Mouse (Mus musculus): ENCODE measurements around the gene S100a3. TPM values are rescaled to one million over a fixed set of nuclear protein-coding genes. Genes with fewer than 3 reads are reported as not detected.

Gene S100a3
- polyA plus RNA-seq, 1 experiment: 0.23 TPM

DNA sequence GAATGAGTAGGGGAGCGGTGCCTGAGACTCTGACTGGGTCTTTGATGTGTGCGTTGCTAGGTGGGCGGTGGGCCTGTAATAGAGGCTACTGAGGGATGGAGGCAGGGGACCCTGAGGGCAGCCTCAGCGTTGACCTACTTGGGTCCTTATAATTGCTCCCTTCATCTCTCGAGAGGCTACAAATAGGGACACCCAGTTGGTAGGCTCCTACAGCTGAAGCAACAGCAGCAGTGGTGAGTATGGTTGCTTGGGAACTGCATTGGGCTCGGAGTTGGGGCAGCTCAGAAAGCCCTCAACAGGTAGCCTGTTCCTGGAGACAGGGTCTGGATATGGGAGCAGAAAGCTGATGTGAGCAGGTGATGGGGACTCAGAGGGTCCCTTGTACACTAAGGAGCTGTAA lies 39.7 kb downstream of the S100a3 start:
- Histone ChIP-seq H3K27ac (ENCODE audit: insufficient read depth, low read depth, low read length) (no peak overlapping the region), H3K4me3 (ENCODE audit: insufficient read depth, low read depth, low read length) (no peak overlapping the region), H3K27me3 (replicated peaks; ENCODE audit: control insufficient read depth, insufficient read depth, low read length) (no peaks in the 10 kb centered on the region), H3K36me3 (ENCODE audit: control insufficient read depth, insufficient read depth, low read length) (no peaks in the 10 kb centered on the region), H3K4me1 (ENCODE audit: control insufficient read depth, insufficient read depth, low read length) (0 out of 2 replicates have a peak, but pooled peaks cover 3% of the 10 kb centered on the region)
- TF ChIP-seq POLR2A (IDR thresholded peaks at IDR 0.05; ENCODE audit: low read depth, low read length) (no peak), CTCF (conservative IDR thresholded peaks at IDR 0.05; ENCODE audit: insufficient read depth, insufficient read length, low read depth, low read length) (no peak)
- WGBS: 84% methylated on average over 6 of the region's 6 CpGs
- DNase-seq: no peak

DNA sequence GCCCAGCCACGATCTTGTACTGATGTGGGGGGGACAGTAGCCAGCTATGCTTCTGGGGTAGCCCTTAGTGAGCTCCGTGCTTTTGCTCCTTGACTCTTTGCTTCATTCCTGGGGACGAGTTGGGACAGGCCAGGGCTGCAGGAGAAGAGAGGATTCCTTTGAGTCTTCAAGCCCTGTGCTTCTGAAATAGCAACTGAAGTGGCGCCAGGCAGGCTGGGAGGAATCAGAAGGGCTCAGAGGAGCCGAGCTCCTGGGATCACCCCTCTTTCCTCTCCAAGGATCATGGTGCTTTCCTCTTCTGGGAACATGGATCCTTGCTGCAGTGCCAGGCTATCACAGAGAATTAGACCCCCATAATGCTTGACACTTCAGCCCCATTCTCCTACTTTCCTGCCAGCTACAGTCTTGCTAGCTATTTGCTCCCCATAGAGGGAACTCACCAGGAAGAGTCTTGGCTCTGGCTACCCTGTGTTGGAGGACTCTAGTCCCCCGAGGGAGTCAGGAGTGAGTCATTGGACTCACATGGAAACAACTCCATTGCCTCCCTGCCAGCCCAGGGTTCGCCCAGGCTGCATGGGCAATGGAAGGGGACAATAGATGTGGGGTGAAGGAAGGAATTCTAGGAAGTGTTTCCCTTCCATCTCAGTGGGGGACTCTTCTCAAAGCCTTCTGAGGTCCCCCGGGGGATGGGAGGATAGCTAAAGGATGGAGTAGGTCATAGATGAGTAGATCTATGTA lies 40.2 kb downstream of the S100a3 start:
- Histone ChIP-seq H3K36me3 (ENCODE audit: control insufficient read depth, insufficient read depth, low read length) (no peaks in the 10 kb centered on the region), H3K4me3 (ENCODE audit: insufficient read depth, low read depth, low read length) (no peak overlapping the region), H3K27me3 (replicated peaks; ENCODE audit: control insufficient read depth, insufficient read depth, low read length) (no peaks in the 10 kb centered on the region), H3K4me1 (ENCODE audit: control insufficient read depth, insufficient read depth, low read length) (0 out of 2 replicates have a peak, but pooled peaks cover 3% of the 10 kb centered on the region), H3K27ac (ENCODE audit: insufficient read depth, low read depth, low read length) (no peak overlapping the region)
- no peak for DNase-seq
- WGBS: 76% methylated on average over 8 of the region's 8 CpGs
- TF ChIP-seq POLR2A (IDR thresholded peaks at IDR 0.05; ENCODE audit: low read depth, low read length) (no peak), CTCF (conservative IDR thresholded peaks at IDR 0.05; ENCODE audit: insufficient read depth, insufficient read length, low read depth, low read length) (no peak)

DNA sequence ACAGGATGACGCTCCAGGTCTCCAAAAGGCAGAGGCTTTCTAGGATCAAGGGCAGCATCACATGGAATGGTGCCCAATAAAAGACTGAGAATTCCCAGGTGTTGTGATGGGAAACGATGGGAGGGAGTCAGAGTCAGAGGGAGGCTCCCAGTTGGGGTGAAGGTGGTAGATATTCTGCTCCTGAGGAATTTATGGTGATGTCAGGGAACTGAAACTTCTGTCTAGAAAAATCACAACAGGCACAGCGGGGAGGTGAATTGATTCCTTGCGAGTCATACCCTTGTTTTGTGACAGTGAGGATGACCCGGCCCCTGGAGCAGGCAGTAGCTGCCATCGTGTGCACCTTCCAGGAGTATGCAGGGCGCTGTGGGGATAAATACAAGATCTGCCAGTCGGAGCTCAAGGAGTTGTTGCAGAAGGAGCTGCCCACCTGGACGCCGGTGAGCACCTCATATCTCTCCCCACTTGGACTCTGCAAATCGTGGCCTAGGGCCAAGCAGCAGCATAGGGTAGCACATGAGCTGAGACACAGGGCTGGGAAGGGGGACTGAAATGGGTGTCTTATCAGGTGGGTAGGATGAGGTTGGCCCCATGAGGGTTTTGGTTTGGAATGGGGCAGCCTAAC lies 41.2 kb downstream of the S100a3 start, which contains the start of gene Gm42674:
TSS of gene Gm42674 (plus strand) at position 419 of the 625 bp plus-strand sequence.
- Histone ChIP-seq H3K27ac (ENCODE audit: insufficient read depth, low read depth, low read length) (no peak within 1 kb of the TSS), H3K36me3 (ENCODE audit: control insufficient read depth, insufficient read depth, low read length) (no peaks in the 10 kb centered on the region), H3K4me1 (ENCODE audit: control insufficient read depth, insufficient read depth, low read length) (0 out of 2 replicates have a peak, but pooled peaks cover 3% of the 10 kb centered on the region), H3K4me3 (ENCODE audit: insufficient read depth, low read depth, low read length) (no peak within 1 kb of the TSS), H3K27me3 (replicated peaks; ENCODE audit: control insufficient read depth, insufficient read depth, low read length) (no peaks in the 10 kb centered on the region)
- no peak for DNase-seq
- TF ChIP-seq POLR2A (IDR thresholded peaks at IDR 0.05; ENCODE audit: low read depth, low read length) (no peak), CTCF (conservative IDR thresholded peaks at IDR 0.05; ENCODE audit: insufficient read depth, insufficient read length, low read depth, low read length) (no peak)
- WGBS: 82% methylated on average over 11 of the region's 11 CpGs

DNA sequence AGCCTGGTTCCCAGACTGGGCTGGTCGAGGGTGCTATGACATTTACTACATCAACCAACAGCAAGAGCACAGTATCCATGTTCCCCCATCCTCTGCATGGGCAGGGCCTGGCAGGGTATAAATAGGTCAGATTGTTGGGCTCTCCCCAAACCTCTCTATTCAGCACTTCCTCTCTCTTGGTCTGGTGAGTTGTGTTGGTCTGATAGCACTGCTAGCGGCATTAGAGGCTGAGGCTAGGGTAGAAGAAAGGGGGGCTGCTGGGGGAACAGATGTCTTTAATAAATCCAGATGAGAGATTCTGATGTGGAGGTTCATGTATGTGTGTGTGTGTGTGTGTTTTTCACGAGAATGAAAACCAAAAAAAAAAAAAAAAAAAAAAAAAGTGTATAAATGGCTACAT lies 43.2 kb downstream of the S100a3 start, which contains the start of gene S100a4:
TSS of gene S100a4 (plus strand) at position 149 of the 400 bp plus-strand sequence.
- H3K27me3 ChIP-seq (replicated peaks; ENCODE audit: control insufficient read depth, insufficient read depth, low read length): no peaks in the 10 kb centered on the region
- no peaks in the 10 kb centered on the region for H3K36me3 ChIP-seq (ENCODE audit: control insufficient read depth, insufficient read depth, low read length)
- H3K4me1 ChIP-seq (ENCODE audit: control insufficient read depth, insufficient read depth, low read length): 0 out of 2 replicates have a peak, but pooled peaks cover 3% of the 10 kb centered on the region
- H3K4me3 ChIP-seq (ENCODE audit: insufficient read depth, low read depth, low read length): no peak within 1 kb of the TSS
- DNase-seq: no peak
- H3K27ac ChIP-seq (ENCODE audit: insufficient read depth, low read depth, low read length): 0 out of 2 replicates have a peak within 1 kb of the TSS, but pooled peaks have one; percentile 33
- TF ChIP-seq CTCF (conservative IDR thresholded peaks at IDR 0.05; ENCODE audit: insufficient read depth, insufficient read length, low read depth, low read length) (no peak), POLR2A (IDR thresholded peaks at IDR 0.05; ENCODE audit: low read depth, low read length) (no peak)
- 57% methylated on average over 3 of the region's 3 CpGs for WGBS

DNA sequence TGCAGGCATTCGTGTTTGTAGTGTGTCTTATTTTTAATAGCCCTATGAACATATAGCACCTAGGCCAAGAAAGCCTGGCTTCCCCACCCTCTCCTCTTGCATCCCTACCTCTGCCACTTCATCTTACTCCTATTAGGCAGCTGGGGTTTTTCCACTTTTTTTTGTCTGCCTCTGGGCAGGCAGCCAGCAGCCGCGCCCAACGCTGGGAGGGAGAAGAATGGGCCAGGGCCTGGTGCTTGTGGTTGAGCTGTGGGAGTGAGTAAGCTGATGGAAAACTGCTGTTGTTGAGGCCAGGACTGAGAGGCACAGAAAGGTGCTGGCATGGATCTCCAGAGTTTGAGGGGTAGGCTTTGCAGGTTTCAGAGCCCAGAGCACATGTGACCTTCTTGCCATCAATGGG lies 44.0 kb downstream of the S100a3 start:
- H3K4me1 ChIP-seq (ENCODE audit: control insufficient read depth, insufficient read depth, low read length): 0 out of 2 replicates have a peak, but pooled peaks cover 3% of the 10 kb centered on the region
- WGBS: 42% methylated on average over 4 of the region's 4 CpGs
- no peaks in the 10 kb centered on the region for H3K36me3 ChIP-seq (ENCODE audit: control insufficient read depth, insufficient read depth, low read length)
- no peak for TF ChIP-seq POLR2A (IDR thresholded peaks at IDR 0.05; ENCODE audit: low read depth, low read length)
- no peak for TF ChIP-seq CTCF (conservative IDR thresholded peaks at IDR 0.05; ENCODE audit: insufficient read depth, insufficient read length, low read depth, low read length)
- H3K27ac ChIP-seq (ENCODE audit: insufficient read depth, low read depth, low read length): 0 out of 2 replicates have a peak overlapping the region, but pooled peaks have one; percentile 33
- peak; percentile 77 for DNase-seq
- H3K4me3 ChIP-seq (ENCODE audit: insufficient read depth, low read depth, low read length): no peak overlapping the region
- no peaks in the 10 kb centered on the region for H3K27me3 ChIP-seq (replicated peaks; ENCODE audit: control insufficient read depth, insufficient read depth, low read length)

DNA sequence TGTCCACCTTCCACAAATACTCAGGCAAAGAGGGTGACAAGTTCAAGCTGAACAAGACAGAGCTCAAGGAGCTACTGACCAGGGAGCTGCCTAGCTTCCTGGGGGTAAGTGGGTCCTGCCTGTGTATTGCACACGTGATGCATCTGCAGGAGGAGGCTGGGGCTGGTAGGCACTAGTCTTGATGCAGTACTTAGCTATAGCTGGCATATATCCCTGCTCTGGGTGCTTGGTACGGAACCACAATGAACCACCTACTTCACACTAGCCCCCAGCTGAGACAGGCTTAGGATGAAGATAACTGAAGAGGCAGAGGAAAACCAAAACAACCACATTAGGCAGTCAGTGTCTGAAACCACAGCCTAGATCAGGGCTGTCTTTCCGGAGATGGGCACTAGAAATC lies 44.7 kb downstream of the S100a3 start:
- no peaks in the 10 kb centered on the region for H3K36me3 ChIP-seq (ENCODE audit: control insufficient read depth, insufficient read depth, low read length)
- WGBS: 89% methylated on average over 3 of the region's 3 CpGs
- H3K27ac ChIP-seq (ENCODE audit: insufficient read depth, low read depth, low read length): no peak overlapping the region
- no peaks in the 10 kb centered on the region for H3K27me3 ChIP-seq (replicated peaks; ENCODE audit: control insufficient read depth, insufficient read depth, low read length)
- TF ChIP-seq CTCF (conservative IDR thresholded peaks at IDR 0.05; ENCODE audit: insufficient read depth, insufficient read length, low read depth, low read length) (no peak), POLR2A (IDR thresholded peaks at IDR 0.05; ENCODE audit: low read depth, low read length) (no peak)
- DNase-seq: no peak
- H3K4me1 ChIP-seq (ENCODE audit: control insufficient read depth, insufficient read depth, low read length): 0 out of 2 replicates have a peak, but pooled peaks cover 3% of the 10 kb centered on the region
- no peak overlapping the region for H3K4me3 ChIP-seq (ENCODE audit: insufficient read depth, low read depth, low read length)

DNA sequence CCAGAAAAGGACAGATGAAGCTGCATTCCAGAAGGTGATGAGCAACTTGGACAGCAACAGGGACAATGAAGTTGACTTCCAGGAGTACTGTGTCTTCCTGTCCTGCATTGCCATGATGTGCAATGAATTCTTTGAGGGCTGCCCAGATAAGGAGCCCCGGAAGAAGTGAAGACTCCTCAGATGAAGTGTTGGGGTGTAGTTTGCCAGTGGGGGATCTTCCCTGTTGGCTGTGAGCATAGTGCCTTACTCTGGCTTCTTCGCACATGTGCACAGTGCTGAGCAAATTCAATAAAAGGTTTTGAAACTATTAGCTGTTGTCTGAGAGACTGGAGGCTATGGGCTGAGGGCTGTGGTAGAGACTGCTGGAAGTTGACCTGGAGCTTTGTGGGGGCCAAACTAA lies 45.4 kb downstream of the S100a3 start:
- 86% methylated on average over 2 of the region's 2 CpGs for WGBS
- DNase-seq: no peak
- no peak overlapping the region for H3K27ac ChIP-seq (ENCODE audit: insufficient read depth, low read depth, low read length)
- 0 out of 2 replicates have a peak, but pooled peaks cover 3% of the 10 kb centered on the region for H3K4me1 ChIP-seq (ENCODE audit: control insufficient read depth, insufficient read depth, low read length)
- TF ChIP-seq CTCF (conservative IDR thresholded peaks at IDR 0.05; ENCODE audit: insufficient read depth, insufficient read length, low read depth, low read length) (no peak), POLR2A (IDR thresholded peaks at IDR 0.05; ENCODE audit: low read depth, low read length) (no peak)
- no peaks in the 10 kb centered on the region for H3K36me3 ChIP-seq (ENCODE audit: control insufficient read depth, insufficient read depth, low read length)
- no peak overlapping the region for H3K4me3 ChIP-seq (ENCODE audit: insufficient read depth, low read depth, low read length)
- no peaks in the 10 kb centered on the region for H3K27me3 ChIP-seq (replicated peaks; ENCODE audit: control insufficient read depth, insufficient read depth, low read length)

All from kidney, adult 2 months (tissue).